ENCODE assay signal across 22 mouse cellular contexts in the genomic region with DNA sequence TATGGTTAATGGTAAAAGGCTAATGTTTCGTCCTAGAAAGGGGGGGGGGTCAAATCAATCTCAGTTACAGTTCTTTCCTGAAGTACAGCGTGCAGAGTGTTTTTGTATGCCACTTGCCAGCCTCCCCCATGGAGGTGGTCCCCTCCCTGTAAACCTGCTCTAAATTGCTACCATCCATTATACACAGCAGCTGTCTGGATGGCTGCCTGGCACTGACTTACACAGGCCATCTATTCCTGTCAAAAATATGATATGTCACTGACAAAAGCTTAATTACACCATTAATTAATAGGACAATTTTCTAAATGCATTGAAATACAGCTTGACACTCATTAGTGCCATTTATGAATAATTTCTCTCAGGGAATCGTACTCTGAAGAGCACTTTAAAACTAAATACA.
DNase-seq lines count a peak whose midpoint lies in the region; ATAC-seq and TF ChIP-seq lines count a peak whose summit lies in the region.
"Had no signal": no experiment of that assay in that cellular context is flagged by ENCODE, and none has a peak within 500 bp of the region (broad histone marks: within the 10 kb centered on the region; RNA-seq: fewer than 3 reads in every experiment).

No protein-coding gene starts in this region.

- peak; percentile 2 to 9 for DNase-seq in cerebellum, postnatal 10 days
- no peak for DNase-seq in cerebellum, adult 11-12 months
- no peak for DNase-seq in neural tube, embryonic 11.5 days (ENCODE audit: low spot score)
- DNase-seq in neural tube, embryonic 10.5 days (ENCODE audit: extremely low spot score, low spot score): no peak
- peak; percentile 37 for DNase-seq in hindbrain, postnatal 0 days (ENCODE audit: low spot score)
- peak; percentile 39 for DNase-seq in retina, embryonic 14.5 days (ENCODE audit: low spot score)
- DNase-seq in adrenal gland, postnatal 25 days: no peak
- DNase-seq in urinary bladder, postnatal 4 days (ENCODE audit: low spot score in 2 of 2): no peak
- DNase-seq: adrenal gland, adult 2 months; cerebellum, postnatal 14 days; heart, postnatal 14 days; kidney, adult 8-10 months; kidney, postnatal 25 days; layer of hippocampus, adult 9-11 months; lung, adult 2 months; lung, postnatal 36 days had no signal

- no peak for TF ChIP-seq CTCF in hindbrain, postnatal 0 days (IDR thresholded peaks at IDR 0.05; ENCODE audit: low read depth)

- no peaks in the 10 kb centered on the region for H3K4me1 ChIP-seq in neural tube, embryonic 11.5 days (ENCODE audit: control insufficient read depth, insufficient read depth, low read length)
- no peaks in the 10 kb centered on the region for H3K4me1 ChIP-seq in hindbrain, postnatal 0 days (ENCODE audit: insufficient read depth, low read length)
- H3K4me1 ChIP-seq: embryonic facial prominence, embryonic 13.5 days; limb, embryonic 12.5 days; liver, embryonic 12.5 days had no signal

- H3K36me3 ChIP-seq in neural tube, embryonic 11.5 days (ENCODE audit: control insufficient read depth, insufficient read depth, low read length): no peaks in the 10 kb centered on the region
- H3K36me3 ChIP-seq in hindbrain, postnatal 0 days (ENCODE audit: insufficient read depth, low read length): no peaks in the 10 kb centered on the region
- H3K36me3 ChIP-seq: embryonic facial prominence, embryonic 13.5 days; limb, embryonic 12.5 days; liver, embryonic 12.5 days had no signal

- no peak overlapping the region for H3K4me3 ChIP-seq in neural tube, embryonic 11.5 days (ENCODE audit: low read depth, low read length)
- no peak overlapping the region for H3K4me3 ChIP-seq in hindbrain, postnatal 0 days (ENCODE audit: low read length)
- H3K4me3 ChIP-seq: embryonic facial prominence, embryonic 13.5 days; limb, embryonic 12.5 days; liver, embryonic 12.5 days had no signal

- H3K27ac ChIP-seq in neural tube, embryonic 11.5 days (ENCODE audit: low read depth, low read length): no peak overlapping the region
- H3K27ac ChIP-seq in hindbrain, postnatal 0 days: no peak overlapping the region
- H3K27ac ChIP-seq: embryonic facial prominence, embryonic 13.5 days; limb, embryonic 12.5 days; liver, embryonic 12.5 days; stomach, postnatal 0 days had no signal

- no peaks in the 10 kb centered on the region for H3K27me3 ChIP-seq in neural tube, embryonic 11.5 days (ENCODE audit: control insufficient read depth, insufficient read depth, low read length)
- no peaks in the 10 kb centered on the region for H3K27me3 ChIP-seq in hindbrain, postnatal 0 days (ENCODE audit: insufficient read depth, low read length)
- H3K27me3 ChIP-seq: embryonic facial prominence, embryonic 13.5 days; limb, embryonic 12.5 days; liver, embryonic 12.5 days had no signal

- H3K9ac ChIP-seq in neural tube, embryonic 11.5 days (ENCODE audit: low read length): no peak overlapping the region
- H3K9ac ChIP-seq in hindbrain, postnatal 0 days (replicated peaks; ENCODE audit: low read length): no peak overlapping the region
- H3K9ac ChIP-seq: embryonic facial prominence, embryonic 13.5 days; limb, embryonic 12.5 days; liver, embryonic 12.5 days had no signal

- WGBS in neural tube, embryonic 11.5 days: 59% methylated on average over 3 of the region's 3 CpGs
- WGBS in hindbrain, postnatal 0 days: 47% methylated on average over 3 of the region's 3 CpGs

- peak; percentile 78 for ATAC-seq in neural tube, embryonic 11.5 days (ENCODE audit: insufficient read depth, low FRiP score, low TSS enrichment)
- ATAC-seq in hindbrain, postnatal 0 days: peak; percentile 68; the same call in 1 of the 2 replicates
- ATAC-seq: inflammation-experienced regulatory T-cells, adult 6 months; liver, embryonic 12.5 days had no signal

- no peaks in the 10 kb centered on the region for H3K9me3 ChIP-seq in neural tube, embryonic 11.5 days (ENCODE audit: control insufficient read depth, low read length)
- no peaks in the 10 kb centered on the region for H3K9me3 ChIP-seq in hindbrain, postnatal 0 days (ENCODE audit: low read length)
- H3K9me3 ChIP-seq: embryonic facial prominence, embryonic 13.5 days; limb, embryonic 12.5 days; liver, embryonic 12.5 days had no signal

- no peak overlapping the region for H3K4me2 ChIP-seq in neural tube, embryonic 11.5 days (ENCODE audit: low read depth)
- no peak overlapping the region for H3K4me2 ChIP-seq in hindbrain, postnatal 0 days (ENCODE audit: low read depth, low read length)
- H3K4me2 ChIP-seq: embryonic facial prominence, embryonic 13.5 days; heart, embryonic 11.5 days; limb, embryonic 12.5 days; liver, embryonic 12.5 days had no signal

Comparison
In these comparisons a context has a peak if more than half of its experiments do, and no peak if none do; other contexts are left out.
1. DNase-seq: peak in cerebellum, postnatal 10 days (2 of 2), hindbrain, postnatal 0 days (single experiment) and retina, embryonic 14.5 days (single experiment); none in cerebellum, adult 11-12 months (single experiment), neural tube, embryonic 11.5 days (single experiment), neural tube, embryonic 10.5 days (single experiment), adrenal gland, postnatal 25 days (single experiment) and urinary bladder, postnatal 4 days (0 of 2).